Mouse (Mus musculus) limb, embryonic 11.5 days (tissue): ENCODE data around the gene Ttc24. TPM values are rescaled to one million over a fixed set of nuclear protein-coding genes. Genes with fewer than 3 reads are reported as not detected.

ENCODE experiments used
- ATAC-seq: fragments of 200-750 bp; cut with Nextera tagmentation; 2 replicates; pipeline ENCODE4 v1.8.0; 2017; ENCODE audit warnings: low read depth; ENCODE audit not compliant: insufficient number of reproducible peaks, low FRiP score, low TSS enrichment
- DNase-seq: peaks from one replicate; pipeline ENCODE4 v3.0.0-alpha.2; 2015; ENCODE audit warnings: low spot score
- H3K27ac ChIP-seq: fragments of 300-500 bp; sonication (generic); replicated peaks from 2 replicates; pipeline ENCODE4 v1.5.1; 2014; ENCODE audit warnings: low read depth, mild to moderate bottlenecking, low read length
- H3K27me3 ChIP-seq: fragments of 300-500 bp; sonication (generic); 2 replicates; pipeline ENCODE4 v1.6.1; 2014; ENCODE audit warnings: mild to moderate bottlenecking, low read length, mixed read lengths; ENCODE audit not compliant: control insufficient read depth, insufficient read depth
- H3K36me3 ChIP-seq: fragments of 300-500 bp; sonication (generic); 2 replicates; pipeline ENCODE4 v1.6.1; 2014; ENCODE audit warnings: mild to moderate bottlenecking, low read length, moderate library complexity, mixed read lengths; ENCODE audit not compliant: control insufficient read depth, insufficient read depth
- H3K4me1 ChIP-seq: fragments of 300-500 bp; sonication (generic); 2 replicates; pipeline ENCODE4 v1.6.1; 2014; ENCODE audit warnings: low read length, mixed read lengths; ENCODE audit not compliant: control insufficient read depth, insufficient read depth
- H3K4me2 ChIP-seq: fragments of 300-500 bp; sonication (generic); 2 replicates; pipeline ENCODE4 v1.6.1; 2014; ENCODE audit warnings: low read depth, mild to moderate bottlenecking, moderate library complexity; ENCODE audit not compliant: severe bottlenecking
- H3K4me3 ChIP-seq: fragments of 300-500 bp; sonication (generic); 2 replicates; pipeline ENCODE4 v1.5.1; 2014; ENCODE audit warnings: low read depth, low read length
- H3K9ac ChIP-seq: fragments of 300-500 bp; sonication (generic); 2 replicates; pipeline ENCODE4 v1.6.1; 2014; ENCODE audit warnings: mild to moderate bottlenecking, low read length
- H3K9me3 ChIP-seq: fragments of 300-500 bp; sonication (generic); 2 replicates; pipeline ENCODE4 v1.6.1; 2016; ENCODE audit warnings: low read length; ENCODE audit not compliant: control insufficient read depth
- WGBS: fragments of 180-500 bp; shearing (Covaris S2); extraction: QIAGEN DNeasy Blood & Tissue Kit; methylation state at CpG from one replicate; pipeline ENCODE4 v1.1.7; 2014; 5-methylcytosine and 5-hydroxymethylcytosine counted together
- polyA plus RNA-seq: library from polyadenylated mRNA; unstranded; fragments of >200 nt; fragmentation: Nextera tagmentation; extraction: Ambion mirVana; gene quantifications from 2 replicates; pipeline ENCODE4 v1.2.1, GENCODE M21; 2014

Ttc24 gene
- polyA plus RNA-seq, 1 experiment from 2014 or later: not detected

DNA sequence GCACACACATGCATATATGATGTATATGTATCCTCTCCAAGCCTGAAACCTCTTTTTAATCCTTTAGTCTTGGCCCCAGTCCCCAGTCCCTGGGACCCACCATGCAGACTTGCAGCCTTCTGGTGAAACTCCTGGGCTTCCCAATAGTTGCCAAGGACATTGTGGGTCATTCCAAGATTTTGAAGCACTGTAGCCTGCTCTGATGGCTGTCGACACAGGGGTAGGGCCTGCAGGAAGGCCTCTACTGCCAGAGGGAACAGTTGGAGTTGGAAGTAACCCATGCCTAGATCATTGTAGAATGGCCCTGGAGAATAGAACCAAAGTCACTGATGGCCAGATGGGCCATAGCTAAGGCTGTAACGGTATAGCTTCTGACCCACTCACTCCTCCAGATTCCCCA lies 3.8 kb downstream of the Ttc24 start:
- Histone ChIP-seq H3K9me3 (no peaks in the 10 kb centered on the region; the same call in 1 of the 2 replicates), H3K4me2 (no peak overlapping the region), H3K4me3 (no peak overlapping the region), H3K27me3 (no peaks in the 10 kb centered on the region), H3K9ac (no peak overlapping the region), H3K4me1 (no peaks in the 10 kb centered on the region), H3K27ac (no peak overlapping the region), H3K36me3 (no peaks in the 10 kb centered on the region)
- no peak for DNase-seq
- 67% methylated on average over 2 of the region's 2 CpGs for WGBS
- ATAC-seq: no peak

DNA sequence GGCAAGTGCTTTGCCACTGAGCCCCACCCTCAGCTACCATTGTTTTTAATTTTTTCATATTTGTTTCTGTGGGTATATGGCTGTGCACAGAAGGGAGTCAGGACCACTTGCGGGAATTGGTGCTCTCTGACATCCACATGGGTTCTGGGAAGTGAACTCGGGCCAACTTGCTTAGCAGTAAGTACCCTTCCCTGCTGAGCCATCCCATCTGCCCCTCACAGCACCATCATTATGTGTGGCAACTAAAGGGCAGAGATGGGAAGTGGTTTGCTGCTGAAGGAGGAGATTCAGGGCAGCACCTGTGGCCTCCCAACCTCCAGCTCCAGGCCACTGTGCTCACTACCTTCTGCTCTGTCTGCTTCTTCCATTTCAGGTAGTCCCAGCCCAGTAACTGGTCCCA lies 4.5 kb downstream of the Ttc24 start:
- H3K36me3 ChIP-seq: no peaks in the 10 kb centered on the region
- H3K4me3 ChIP-seq: no peak overlapping the region
- H3K9ac ChIP-seq: no peak overlapping the region
- 73% methylated on average over 2 of the region's 2 CpGs for WGBS
- H3K27ac ChIP-seq: no peak overlapping the region
- H3K4me2 ChIP-seq: no peak overlapping the region
- ATAC-seq (no peak), DNase-seq (no peak)
- no peaks in the 10 kb centered on the region for H3K27me3 ChIP-seq
- no peaks in the 10 kb centered on the region for H3K4me1 ChIP-seq
- H3K9me3 ChIP-seq: no peaks in the 10 kb centered on the region; the same call in 1 of the 2 replicates

DNA sequence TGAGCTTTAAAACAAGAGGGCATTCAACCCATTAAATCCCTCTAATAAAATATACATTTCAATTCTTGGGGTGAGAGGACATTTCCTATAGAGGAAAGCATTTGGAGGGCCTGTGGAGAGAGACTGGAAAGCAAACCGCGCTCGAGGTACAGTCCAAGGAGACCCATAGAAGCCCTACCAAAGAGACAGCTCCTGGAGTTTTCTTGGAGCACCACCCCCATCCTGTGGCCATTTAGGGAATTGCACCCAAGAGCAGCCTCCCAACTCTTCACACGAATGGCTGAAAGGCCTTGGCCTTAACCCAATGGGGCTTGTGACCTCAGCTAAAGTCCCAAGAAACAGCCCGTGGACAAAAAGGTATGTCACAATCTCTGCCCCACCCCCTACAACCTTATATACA lies 6.3 kb downstream of the Ttc24 start:
- no peak for ATAC-seq
- no peaks in the 10 kb centered on the region for H3K36me3 ChIP-seq
- H3K27me3 ChIP-seq: no peaks in the 10 kb centered on the region
- DNase-seq: peak; percentile 93
- H3K9me3 ChIP-seq: no peaks in the 10 kb centered on the region; the same call in 1 of the 2 replicates
- no peak overlapping the region for H3K27ac ChIP-seq
- no peak overlapping the region for H3K4me2 ChIP-seq
- H3K9ac ChIP-seq: no peak overlapping the region
- no peak overlapping the region for H3K4me3 ChIP-seq
- H3K4me1 ChIP-seq: no peaks in the 10 kb centered on the region
- 5% methylated on average over 5 of the region's 5 CpGs for WGBS

DNA sequence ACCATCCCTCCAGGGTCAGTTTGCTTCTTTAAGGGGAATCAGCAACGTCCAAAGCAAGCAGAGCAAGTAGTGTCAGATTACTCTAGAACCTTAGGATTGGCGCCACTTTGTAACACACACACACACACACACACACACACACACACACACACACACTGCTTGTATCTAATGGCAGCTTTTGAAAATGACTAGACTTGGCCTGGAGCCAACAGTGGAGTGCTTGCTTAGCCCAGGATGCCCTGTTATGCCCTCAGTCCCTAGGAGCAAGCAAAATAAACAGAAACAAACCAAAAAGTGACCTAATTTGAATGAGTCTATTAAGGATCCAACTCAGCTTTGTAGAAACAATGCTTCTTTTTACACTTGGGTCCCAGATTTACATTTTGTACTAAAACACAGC lies 9.7 kb downstream of the Ttc24 start:
- no peaks in the 10 kb centered on the region for H3K4me1 ChIP-seq
- no peaks in the 10 kb centered on the region for H3K9me3 ChIP-seq
- H3K36me3 ChIP-seq: no peaks in the 10 kb centered on the region
- H3K9ac ChIP-seq: no peak overlapping the region
- H3K27ac ChIP-seq: no peak overlapping the region
- H3K27me3 ChIP-seq: no peaks in the 10 kb centered on the region
- ATAC-seq (no peak), DNase-seq (no peak)
- WGBS: 34% methylated on average over 2 of the region's 2 CpGs
- H3K4me2 ChIP-seq: no peak overlapping the region
- no peak overlapping the region for H3K4me3 ChIP-seq

DNA sequence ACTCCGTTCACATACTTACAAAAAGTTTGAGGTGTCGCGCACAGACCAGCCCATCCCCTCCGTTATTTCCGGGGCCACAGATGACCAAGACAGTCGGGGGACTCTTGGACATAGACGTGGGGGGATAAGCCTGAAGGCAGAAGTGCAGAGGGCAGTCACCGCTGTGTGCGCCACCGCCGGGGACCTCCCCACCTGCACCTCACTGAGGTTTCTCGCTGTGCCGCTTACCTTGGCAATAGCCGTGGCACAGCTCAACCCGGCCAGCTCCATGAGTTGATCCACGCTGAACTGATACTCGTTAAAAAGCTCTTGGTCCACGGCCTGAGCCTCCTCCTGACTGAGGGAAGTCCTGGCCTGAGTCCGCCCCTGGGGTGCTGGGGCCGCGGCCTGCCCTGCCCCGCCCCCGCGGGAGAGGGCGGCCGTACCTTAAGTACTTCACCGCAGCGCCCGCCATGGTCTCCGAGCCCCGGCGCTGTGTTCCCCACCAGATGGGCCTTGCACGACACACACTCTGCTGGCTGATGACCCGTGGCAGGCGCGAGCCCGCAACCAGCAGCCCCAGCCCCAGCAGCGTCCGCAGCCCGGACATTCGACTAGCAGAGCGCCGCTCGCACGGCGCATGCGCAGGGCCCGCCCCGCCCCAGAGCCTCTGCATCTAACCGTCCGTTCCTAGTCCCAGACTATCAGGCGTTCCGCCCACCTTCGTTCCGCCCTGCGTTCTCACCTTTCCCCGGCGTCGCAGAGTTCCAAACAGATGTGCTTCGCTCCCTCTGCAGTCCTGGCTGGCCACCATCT lies 20.0 kb downstream of the Ttc24 start, which contains the start of gene Naxe:
TSS of gene Naxe (minus strand) at position 594 of the 795 bp plus-strand sequence.
- peak; percentile 94 for DNase-seq
- peak; percentile 90 for ATAC-seq
- WGBS: 1% methylated on average over 58 of the region's 60 CpGs

DNA sequence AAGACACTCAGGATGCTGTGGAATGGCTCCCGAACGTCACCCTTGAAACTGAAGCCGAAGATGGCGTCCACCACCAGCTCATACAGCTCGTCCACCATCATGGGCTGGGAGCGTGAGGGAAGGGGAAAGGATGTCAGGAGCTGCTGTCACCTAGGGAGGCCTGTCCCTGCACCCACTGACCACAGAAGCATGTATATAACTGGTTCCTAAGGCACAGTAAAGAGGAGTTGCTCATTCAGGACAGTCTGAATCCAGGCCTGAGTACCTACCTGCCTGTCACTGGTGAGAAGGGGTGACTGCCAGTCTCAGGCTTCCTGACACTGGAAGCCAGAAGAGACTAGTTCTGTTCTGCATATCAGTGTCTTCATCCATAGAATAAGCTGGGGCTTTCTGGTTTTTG lies 21.1 kb downstream of the Ttc24 start:
- Histone ChIP-seq H3K4me2 (peak overlapping the region; percentile 81; the same call in 1 of the 2 replicates), H3K27me3 (no peaks in the 10 kb centered on the region), H3K4me1 (peaks cover 8% of the 10 kb centered on the region), H3K9me3 (no peaks in the 10 kb centered on the region), H3K36me3 (peaks cover 15% of the 10 kb centered on the region; the same call in 1 of the 2 replicates), H3K9ac (no peak overlapping the region), H3K27ac (no peak overlapping the region), H3K4me3 (no peak overlapping the region; the same call in 1 of the 2 replicates)
- ATAC-seq: no peak
- WGBS: 88% methylated on average over 6 of the region's 6 CpGs
- DNase-seq: no peak

More for the DNA sequence above, 20.0 kb downstream of the Ttc24 start, which contains the start of gene Naxe:
- H3K9me3 ChIP-seq: no peaks in the 10 kb centered on the region
- peak within 1 kb of the TSS; percentile 85 for H3K9ac ChIP-seq
- peak within 1 kb of the TSS; percentile 93 for H3K4me3 ChIP-seq
- no peaks in the 10 kb centered on the region for H3K27me3 ChIP-seq
- peak within 1 kb of the TSS; percentile 81 for H3K4me2 ChIP-seq
- H3K4me1 ChIP-seq: peaks cover 8% of the 10 kb centered on the region
- peak within 1 kb of the TSS; percentile 62 for H3K27ac ChIP-seq
- H3K36me3 ChIP-seq: peaks cover 8% of the 10 kb centered on the region; the same call in 1 of the 2 replicates

DNA sequence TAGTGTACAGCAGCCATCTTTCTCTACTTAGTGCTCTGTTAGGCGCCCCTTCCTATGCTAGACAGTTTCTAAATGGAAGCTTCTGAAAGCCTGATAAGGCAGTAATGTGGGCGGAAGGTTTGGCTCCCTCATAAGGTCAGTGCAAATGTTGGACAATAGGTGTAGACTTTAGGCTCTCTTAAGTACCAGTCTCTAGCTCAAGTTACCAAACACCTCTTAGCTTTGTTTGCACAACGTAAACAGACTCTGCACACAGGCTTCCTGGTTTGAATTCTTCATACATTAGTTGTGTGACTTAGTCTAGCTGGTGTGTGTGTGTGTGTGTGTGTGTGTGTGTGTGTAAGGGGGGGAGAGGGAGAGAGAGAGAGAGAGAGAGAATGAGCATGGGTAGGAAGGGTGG lies 28.6 kb downstream of the Ttc24 start:
- no peaks in the 10 kb centered on the region for H3K4me1 ChIP-seq
- H3K36me3 ChIP-seq: peaks cover 13% of the 10 kb centered on the region; the same call in 1 of the 2 replicates
- no peak for ATAC-seq
- no peaks in the 10 kb centered on the region for H3K9me3 ChIP-seq
- DNase-seq: no peak
- H3K9ac ChIP-seq: no peak overlapping the region
- H3K27ac ChIP-seq: no peak overlapping the region
- H3K27me3 ChIP-seq: no peaks in the 10 kb centered on the region
- no peak overlapping the region for H3K4me3 ChIP-seq
- no peak overlapping the region for H3K4me2 ChIP-seq
- 89% methylated on average over 3 of the region's 3 CpGs for WGBS

DNA sequence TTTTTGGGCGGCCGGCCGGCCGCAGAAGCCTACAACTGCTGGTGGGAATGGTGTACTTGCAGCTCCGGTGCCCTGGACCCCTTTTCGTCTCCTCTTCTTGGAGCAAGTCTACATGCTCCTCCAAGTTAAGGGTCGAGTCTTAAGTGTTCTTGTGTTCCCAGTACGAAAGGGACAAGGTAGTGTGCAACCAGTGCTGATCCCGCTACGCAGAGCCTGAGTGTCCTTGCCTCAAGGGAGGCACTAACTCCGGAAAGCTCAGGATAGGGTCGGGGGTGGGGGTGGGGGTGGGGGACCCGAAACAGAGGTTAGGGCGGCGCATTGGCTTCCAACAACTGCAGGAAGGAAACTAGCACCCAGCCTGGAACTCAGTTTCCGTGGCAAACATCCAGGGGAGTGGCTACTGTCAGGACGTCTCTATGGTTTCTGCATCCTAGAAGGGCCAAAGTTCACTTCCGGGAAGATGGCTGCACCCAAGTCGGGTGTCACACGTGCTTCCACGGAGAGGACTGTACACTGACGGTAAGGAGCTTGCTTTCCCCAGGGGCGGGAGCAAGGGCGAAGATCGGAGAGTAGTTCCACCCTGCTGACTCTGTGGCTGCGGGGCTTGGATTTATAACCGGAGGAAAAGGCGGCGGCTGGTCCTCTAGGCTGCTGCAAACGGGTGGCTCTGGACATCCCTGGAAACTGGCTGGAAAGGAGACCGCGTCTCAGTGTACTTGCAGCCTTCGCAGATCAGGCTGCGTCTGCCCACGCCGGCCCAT lies 35.3 kb downstream of the Ttc24 start, which contains the start of gene Gpatch4:
TSS of gene Gpatch4 (plus strand) at position 448 of the 761 bp plus-strand sequence.
- Histone ChIP-seq H3K4me2 (peak within 1 kb of the TSS; percentile 47), H3K4me1 (no peaks in the 10 kb centered on the region), H3K36me3 (no peaks in the 10 kb centered on the region), H3K27me3 (no peaks in the 10 kb centered on the region), H3K27ac (no peak within 1 kb of the TSS), H3K9ac (peak within 1 kb of the TSS; percentile 28), H3K4me3 (peak within 1 kb of the TSS; percentile 55), H3K9me3 (no peaks in the 10 kb centered on the region)
- peak; percentile 85 for DNase-seq
- peak; percentile 60 for ATAC-seq
- 10% methylated on average over 36 of the region's 36 CpGs for WGBS
